Mouse (Mus musculus) stomach, postnatal 0 days (tissue): ENCODE results near the gene Cacng1. TPM values are rescaled to one million over a fixed set of nuclear protein-coding genes. Genes with fewer than 3 reads are reported as not detected.

Experiments used
- ATAC-seq: fragments of 200-750 bp; cut with Nextera tagmentation; 2 replicates; pipeline ENCODE4 v1.8.0; 2017; ENCODE audit not compliant: low FRiP score, low TSS enrichment
- DNase-seq: peaks from one replicate; pipeline ENCODE4 v3.0.0-alpha.2; 2016; ENCODE audit warnings: low spot score
- H3K27ac ChIP-seq: fragments of 300-500 bp; sonication (generic); replicated peaks from 2 replicates; pipeline ENCODE4 v1.5.1; 2014; ENCODE audit warnings: mild to moderate bottlenecking, control low read depth
- H3K27me3 ChIP-seq: fragments of 300-500 bp; sonication (generic); 2 replicates; pipeline ENCODE4 v1.6.1; 2014; ENCODE audit warnings: low read length; ENCODE audit not compliant: control insufficient read depth, insufficient read depth
- H3K36me3 ChIP-seq: fragments of 300-500 bp; sonication (generic); 2 replicates; pipeline ENCODE4 v1.6.1; 2014; ENCODE audit warnings: low read length, mixed read lengths; ENCODE audit not compliant: control insufficient read depth, insufficient read depth
- H3K4me1 ChIP-seq: fragments of 300-500 bp; sonication (generic); replicated peaks from 2 replicates; pipeline ENCODE4 v1.6.1; 2014; ENCODE audit warnings: antibody characterized with exemption; ENCODE audit not compliant: control insufficient read depth, insufficient read depth
- H3K4me2 ChIP-seq: fragments of 300-500 bp; sonication (generic); replicated peaks from 2 replicates; pipeline ENCODE4 v1.6.1; 2014; ENCODE audit warnings: low read depth, mild to moderate bottlenecking, control low read depth, moderate library complexity
- H3K4me3 ChIP-seq: fragments of 300-500 bp; sonication (generic); 2 replicates; pipeline ENCODE4 v1.5.1; 2014; ENCODE audit warnings: low read depth, low read length, control low read depth
- H3K9ac ChIP-seq: fragments of 300-500 bp; sonication (generic); 2 replicates; pipeline ENCODE4 v1.6.1; 2014; ENCODE audit warnings: mild to moderate bottlenecking, low read length, control low read depth, mixed read lengths
- H3K9me3 ChIP-seq: fragments of 300-500 bp; sonication (generic); 2 replicates; pipeline ENCODE4 v1.6.1; 2016; ENCODE audit warnings: low read length; ENCODE audit not compliant: control insufficient read depth
- CTCF ChIP-seq: IDR thresholded peaks from 2 replicates; pipeline ENCODE4 v1.5.1; 2016; ENCODE audit warnings: antibody characterized with exemption, low read depth, mild to moderate bottlenecking, moderate library complexity
- EP300 ChIP-seq: optimal IDR thresholded peaks from 2 replicates; pipeline ENCODE3; 2016; ENCODE audit warnings: antibody characterized with exemption
- WGBS: fragments of 180-500 bp; shearing (Covaris S2); extraction: QIAGEN DNeasy Blood & Tissue Kit; methylation state at CpG from one replicate; pipeline ENCODE4 v1.1.7; 2014; 5-methylcytosine and 5-hydroxymethylcytosine counted together
- polyA plus RNA-seq: library from polyadenylated mRNA; unstranded; fragments of >200 nt; fragmentation: Nextera tagmentation; extraction: Ambion mirVana; gene quantifications from 2 replicates; pipeline ENCODE4 v1.2.1, GENCODE M21; 2015

Cacng1 gene
- polyA plus RNA-seq, 1 experiment from 2014 or later, result 0.22 TPM

DNA sequence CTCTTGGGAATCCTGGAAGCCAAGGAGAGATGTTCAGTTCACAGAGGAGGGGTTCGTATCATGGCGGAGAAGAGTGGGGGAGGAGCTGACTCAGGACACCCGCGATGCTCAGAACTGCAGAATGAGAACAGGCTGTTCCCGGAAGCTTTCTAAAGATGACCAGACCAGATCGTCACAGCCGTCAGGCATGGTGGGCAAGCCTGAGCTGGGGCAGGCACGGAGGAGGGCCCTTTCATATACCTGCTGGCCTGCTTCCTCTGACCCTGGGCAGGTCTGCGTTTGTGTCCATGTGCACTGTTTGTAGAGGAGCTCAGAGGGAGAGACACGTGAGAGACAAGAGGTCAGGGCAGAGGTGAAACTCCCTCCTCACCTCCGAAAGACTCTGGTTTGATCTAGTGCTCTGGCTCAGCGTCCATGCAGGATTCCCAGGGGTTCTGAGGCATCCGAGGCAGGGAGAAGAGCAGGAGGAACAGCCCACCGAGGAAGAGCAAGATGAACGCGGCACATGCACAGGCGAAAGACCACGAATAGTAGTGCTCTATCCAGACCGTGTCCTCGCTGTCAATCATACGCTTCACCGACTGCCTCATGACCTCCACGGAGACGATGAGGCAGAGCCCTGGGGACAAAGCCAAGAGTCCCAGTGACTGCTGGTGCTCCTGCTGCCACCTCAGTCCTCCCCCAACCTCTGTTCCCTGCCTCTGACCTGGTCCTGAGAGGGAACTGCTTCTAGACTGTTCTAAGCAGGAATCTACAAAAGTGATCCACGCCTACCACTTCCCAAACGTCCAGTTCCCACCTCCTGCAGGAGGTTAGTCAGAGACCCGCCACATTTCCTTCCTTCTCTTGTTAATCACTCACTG is 12.8 kb downstream of the Cacng1 start:
- no peak overlapping the region for H3K9ac ChIP-seq
- 54% methylated on average over 27 of the region's 27 CpGs for WGBS
- no peak for DNase-seq
- no peaks in the 10 kb centered on the region for H3K9me3 ChIP-seq
- H3K4me3 ChIP-seq, result no peak overlapping the region
- H3K27ac ChIP-seq, result no peak overlapping the region
- TF ChIP-seq EP300 (no peak), CTCF (no peak)
- no peaks in the 10 kb centered on the region for H3K36me3 ChIP-seq
- no peaks in the 10 kb centered on the region for H3K27me3 ChIP-seq
- H3K4me1 ChIP-seq, result no peaks in the 10 kb centered on the region
- H3K4me2 ChIP-seq, result no peak overlapping the region
- ATAC-seq, result no peak

DNA sequence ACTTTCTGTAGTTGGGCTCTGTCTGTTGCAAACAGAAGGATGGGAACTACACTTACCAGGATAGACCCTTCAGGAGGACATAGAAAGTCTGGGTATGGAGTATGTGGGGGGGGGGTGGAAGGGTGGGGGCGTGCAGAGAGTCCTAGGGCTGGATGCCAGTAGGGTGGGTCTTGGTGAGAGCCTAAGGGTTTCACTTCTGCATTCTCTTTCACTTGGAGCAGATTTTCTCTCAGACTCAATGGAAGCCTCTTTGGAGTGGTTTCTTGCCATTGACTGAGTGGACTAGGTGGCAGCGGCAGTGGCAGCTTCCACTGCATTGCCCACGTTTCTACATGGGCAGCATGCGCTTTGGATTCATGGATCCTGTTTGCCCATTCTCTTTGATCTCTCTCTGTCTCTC is 16.4 kb downstream of the Cacng1 start:
- Histone ChIP-seq H3K4me1 (no peaks in the 10 kb centered on the region), H3K27me3 (no peaks in the 10 kb centered on the region), H3K4me3 (no peak overlapping the region), H3K9ac (no peak overlapping the region), H3K27ac (no peak overlapping the region), H3K9me3 (no peaks in the 10 kb centered on the region), H3K4me2 (no peak overlapping the region), H3K36me3 (no peaks in the 10 kb centered on the region)
- ATAC-seq (no peak), DNase-seq (no peak)
- no peak for TF ChIP-seq CTCF
- no peak for TF ChIP-seq EP300
- WGBS, result 81% methylated on average over 4 of the region's 4 CpGs

DNA sequence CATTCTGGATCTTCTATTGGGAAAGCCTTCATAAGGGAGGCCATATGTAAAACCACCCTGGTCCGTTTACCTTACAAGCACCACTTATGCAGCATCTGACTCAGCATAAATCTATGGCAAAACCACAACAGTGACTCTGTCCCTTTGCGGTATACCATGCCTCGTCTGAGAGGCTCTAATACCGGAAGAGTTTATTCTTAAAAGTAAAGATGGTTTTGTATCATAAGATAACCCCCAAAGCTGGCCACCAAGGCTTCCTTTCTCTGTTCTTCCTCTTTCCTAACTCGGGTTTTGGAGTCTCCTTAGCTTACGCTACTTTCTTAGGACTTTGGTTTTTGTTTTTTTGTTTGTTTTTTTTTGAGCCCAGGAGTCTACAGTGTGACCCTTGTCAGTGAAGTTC is 23.0 kb downstream of the Cacng1 start:
- Histone ChIP-seq H3K27me3 (no peaks in the 10 kb centered on the region), H3K4me3 (no peak overlapping the region), H3K36me3 (no peaks in the 10 kb centered on the region), H3K9ac (no peak overlapping the region), H3K27ac (no peak overlapping the region), H3K4me2 (no peak overlapping the region), H3K4me1 (no peaks in the 10 kb centered on the region), H3K9me3 (no peaks in the 10 kb centered on the region)
- DNase-seq (no peak), ATAC-seq (no peak)
- TF ChIP-seq CTCF (no peak), EP300 (no peak)
- WGBS, result 78% methylated on average over 6 of the region's 6 CpGs

DNA sequence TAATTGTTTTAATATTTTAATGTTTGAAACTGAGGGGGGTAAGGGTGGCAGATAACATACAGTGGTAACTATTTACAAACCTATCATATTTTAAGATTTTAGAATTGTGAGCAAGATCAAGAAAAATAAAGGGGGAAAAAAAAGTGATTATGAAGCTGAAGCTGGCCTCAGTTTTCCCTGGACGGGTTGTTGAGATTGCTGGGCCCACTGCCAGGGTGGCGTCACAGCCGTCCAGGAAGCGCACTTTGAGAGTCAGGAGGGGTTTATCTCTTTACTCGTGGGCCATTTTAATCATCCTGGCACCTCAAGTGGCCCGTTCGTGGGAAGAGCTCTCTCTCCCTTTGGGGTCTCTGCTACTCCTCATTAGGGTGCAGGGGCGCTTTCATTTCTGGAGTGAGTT is 24.8 kb downstream of the Cacng1 start:
- no peak overlapping the region for H3K27ac ChIP-seq
- H3K36me3 ChIP-seq, result peaks cover under 1% of the 10 kb centered on the region; the same call in 1 of the 2 replicates
- no peak overlapping the region for H3K9ac ChIP-seq
- H3K4me3 ChIP-seq, result no peak overlapping the region
- H3K9me3 ChIP-seq, result no peaks in the 10 kb centered on the region
- H3K4me2 ChIP-seq, result no peak overlapping the region
- DNase-seq (no peak), ATAC-seq (no peak)
- TF ChIP-seq CTCF, result no peak
- no peaks in the 10 kb centered on the region for H3K4me1 ChIP-seq
- 62% methylated on average over 8 of the region's 8 CpGs for WGBS
- H3K27me3 ChIP-seq, result no peaks in the 10 kb centered on the region

DNA sequence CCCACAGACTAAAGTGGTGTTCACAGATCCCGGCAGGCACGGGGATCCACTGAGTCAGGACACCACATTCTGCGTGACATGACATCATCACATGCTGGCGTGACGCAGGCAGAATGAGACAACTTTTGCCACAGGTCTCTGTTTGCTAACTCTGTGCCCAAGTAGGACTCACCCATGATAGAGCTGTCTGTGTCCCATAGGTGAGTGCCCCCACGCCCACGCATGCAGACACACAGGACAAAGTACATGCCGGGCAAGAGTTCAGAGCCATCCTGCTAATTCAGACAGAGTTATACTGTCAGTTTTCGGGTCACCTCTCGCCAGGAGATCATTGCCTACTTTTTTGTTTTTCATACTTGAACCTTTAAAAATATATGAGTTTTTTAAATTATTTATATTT is 27.8 kb downstream of the Cacng1 start:
- ATAC-seq (no peak), DNase-seq (no peak)
- Histone ChIP-seq H3K4me2 (no peak overlapping the region), H3K4me1 (no peaks in the 10 kb centered on the region), H3K4me3 (no peak overlapping the region), H3K36me3 (peaks cover 4% of the 10 kb centered on the region), H3K27me3 (no peaks in the 10 kb centered on the region), H3K9me3 (no peaks in the 10 kb centered on the region), H3K9ac (no peak overlapping the region), H3K27ac (no peak overlapping the region)
- 95% methylated on average over 10 of the region's 10 CpGs for whole genome bisulfite sequencing
- no peak for TF ChIP-seq EP300
- no peak for TF ChIP-seq CTCF

DNA sequence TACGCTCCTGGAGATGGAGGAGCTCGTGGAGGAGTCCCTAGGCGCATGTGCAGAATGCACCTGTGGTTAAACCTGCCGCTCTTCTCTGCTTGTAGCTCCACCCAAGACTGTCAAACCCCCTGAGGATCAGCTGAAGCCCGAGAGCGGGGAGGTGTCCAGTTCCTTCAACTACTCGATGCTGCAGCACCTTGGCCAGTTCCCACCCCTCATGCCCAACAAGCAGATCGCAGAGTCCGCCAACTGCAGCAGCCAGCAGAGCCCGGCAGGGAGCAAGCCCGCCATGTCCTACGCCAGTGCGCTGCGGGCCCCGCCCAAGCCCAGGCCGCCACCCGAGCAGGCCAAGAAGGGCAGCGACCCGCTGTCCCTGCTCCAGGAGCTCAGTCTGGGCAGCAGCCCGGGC is 30.0 kb downstream of the Cacng1 start:
- Histone ChIP-seq H3K9ac (no peak overlapping the region), H3K9me3 (no peaks in the 10 kb centered on the region), H3K27me3 (no peaks in the 10 kb centered on the region), H3K36me3 (peaks cover 4% of the 10 kb centered on the region), H3K4me2 (no peak overlapping the region), H3K4me3 (no peak overlapping the region), H3K4me1 (no peaks in the 10 kb centered on the region), H3K27ac (no peak overlapping the region)
- TF ChIP-seq EP300, result no peak
- TF ChIP-seq CTCF, result no peak
- no peak for DNase-seq
- ATAC-seq, result no peak
- WGBS, result 88% methylated on average over 20 of the region's 20 CpGs
